Mouse (Mus musculus): ENCODE data around the gene Six1. TPM values are rescaled to one million over a fixed set of nuclear protein-coding genes. Genes with fewer than 3 reads are reported as not detected.
"Not testable (repeated sequence)": the region's sequence is repeated elsewhere in the genome, so short reads cannot be mapped to it uniquely, and the experiment has no call there.

Six1 gene
- 2.1 and 4.5 TPM in 2 replicates for polyA plus RNA-seq (2015; fragmentation: Nextera tagmentation; extraction: Ambion mirVana)

DNA sequence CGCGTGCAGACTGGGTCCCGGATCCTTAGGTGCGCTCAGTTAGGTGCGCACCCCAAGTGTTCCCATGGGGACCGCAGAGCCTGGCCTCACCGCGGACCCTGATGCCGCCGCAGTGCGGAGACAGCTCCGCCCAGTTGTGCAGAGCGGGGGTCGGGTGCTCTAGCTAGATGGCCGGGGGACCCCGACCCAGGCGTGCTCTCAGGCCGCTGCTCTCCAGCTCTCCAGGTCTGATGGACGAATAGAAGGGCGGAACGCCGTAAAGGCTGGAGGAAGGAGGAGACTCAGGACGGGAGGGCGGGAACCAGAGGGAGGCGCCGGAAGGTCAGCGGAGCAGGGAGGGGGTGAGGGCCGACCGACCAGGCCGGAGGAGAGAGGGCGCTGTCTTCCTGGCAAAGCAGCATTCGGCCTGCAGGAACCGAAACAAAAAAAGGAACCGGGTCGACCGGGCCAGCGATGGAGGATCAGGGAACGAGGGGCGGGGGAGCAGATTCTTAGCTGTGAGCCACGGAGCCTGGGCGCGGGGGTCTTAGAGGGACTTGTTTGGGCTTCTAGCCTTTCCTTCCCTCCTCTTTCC is at the start of gene Six1:
Six1 (minus strand) TSS at position 220 of the 574 bp plus-strand sequence.
- ATAC-seq (replicated peaks; ENCODE audit: extremely low read depth, insufficient read depth, low FRiP score), result peak; percentile 91
- peaks cover 14% of the 10 kb centered on the region for H3K4me1 ChIP-seq (ENCODE audit: control insufficient read depth, insufficient read depth, low read length)
- under 1% methylated on average over 42 of the region's 42 CpGs for WGBS

DNA sequence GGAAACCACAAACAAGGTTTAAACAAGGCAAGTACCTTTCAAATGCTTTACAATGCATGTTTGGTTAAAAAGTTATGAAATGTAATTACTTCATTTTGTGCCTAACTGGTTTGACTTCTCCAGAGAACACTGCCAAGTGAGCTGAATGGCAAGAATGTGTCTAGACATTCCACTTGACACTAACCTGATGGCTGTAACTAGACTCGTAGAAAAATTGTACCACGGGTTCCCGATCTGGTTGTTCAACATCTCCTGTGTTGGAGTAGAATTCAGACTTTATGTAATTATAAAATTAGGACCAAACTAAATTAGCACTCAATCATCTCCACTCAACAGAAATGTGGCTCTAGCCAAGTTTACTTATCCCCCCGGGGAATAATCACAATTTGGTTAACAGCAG is 44.9 kb upstream of the Six1 start:
- Histone ChIP-seq H3K4me1 (ENCODE audit: control insufficient read depth, insufficient read depth, low read length) (peaks cover 3% of the 10 kb centered on the region; the same call in 1 of the 2 replicates), H3K9ac (ENCODE audit: low read length) (no peak overlapping the region), H3K27ac (ENCODE audit: low read length) (no peak overlapping the region), H3K4me3 (ENCODE audit: low read length) (no peak overlapping the region), H3K9me3 (replicated peaks; ENCODE audit: control insufficient read depth, low read length) (no peaks in the 10 kb centered on the region), H3K27me3 (ENCODE audit: control insufficient read depth, insufficient read depth, low read length) (no peaks in the 10 kb centered on the region), H3K36me3 (ENCODE audit: control insufficient read depth, insufficient read depth) (peaks cover 7% of the 10 kb centered on the region), H3K4me2 (ENCODE audit: low read depth, low read length) (no peak overlapping the region)
- 46% methylated on average over 4 of the region's 4 CpGs for WGBS
- no peak for ATAC-seq (replicated peaks; ENCODE audit: extremely low read depth, insufficient read depth, low FRiP score)

More for the DNA sequence above, at the start of gene Six1:
- no peaks in the 10 kb centered on the region for H3K36me3 ChIP-seq (ENCODE audit: control insufficient read depth, insufficient read depth)
- peak within 1 kb of the TSS; percentile 14; the same call in 1 of the 2 replicates for H3K27ac ChIP-seq (ENCODE audit: low read length)
- peaks cover 59% of the 10 kb centered on the region for H3K27me3 ChIP-seq (ENCODE audit: control insufficient read depth, insufficient read depth, low read length)
- peak within 1 kb of the TSS; percentile 98 for H3K4me2 ChIP-seq (ENCODE audit: low read depth, low read length)
- H3K9me3 ChIP-seq (replicated peaks; ENCODE audit: control insufficient read depth, low read length), result no peaks in the 10 kb centered on the region
- H3K9ac ChIP-seq (ENCODE audit: low read length), result peak within 1 kb of the TSS; percentile 80
- H3K4me3 ChIP-seq (ENCODE audit: low read length), result peak within 1 kb of the TSS; percentile 82

DNA sequence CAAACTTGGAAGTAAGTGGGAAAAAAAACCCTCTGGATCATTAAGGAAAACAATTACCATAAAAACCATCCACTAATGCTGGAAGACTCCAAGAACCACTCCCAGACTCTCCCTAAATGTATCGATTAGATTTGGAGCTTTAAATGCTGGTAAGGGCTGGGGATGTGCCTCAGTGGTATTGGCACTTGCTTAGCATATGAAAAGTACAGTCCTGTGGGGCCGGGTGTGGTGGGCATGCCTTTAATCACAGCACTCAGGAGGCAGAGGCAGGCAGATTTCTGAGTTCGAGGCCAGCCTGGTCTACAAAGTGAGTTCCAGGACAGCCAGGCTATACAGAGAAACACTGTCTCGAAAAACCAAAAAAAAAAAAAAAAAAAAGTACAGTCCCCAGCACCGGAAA is 42.5 kb upstream of the Six1 start:
- not testable (repeated sequence) for H3K4me2 ChIP-seq (ENCODE audit: low read depth, low read length); H3K4me1 ChIP-seq (ENCODE audit: control insufficient read depth, insufficient read depth, low read length); H3K9ac ChIP-seq (ENCODE audit: low read length); H3K27ac ChIP-seq (ENCODE audit: low read length); H3K36me3 ChIP-seq (ENCODE audit: control insufficient read depth, insufficient read depth); H3K9me3 ChIP-seq (replicated peaks; ENCODE audit: control insufficient read depth, low read length); H3K4me3 ChIP-seq (ENCODE audit: low read length); ATAC-seq (replicated peaks; ENCODE audit: extremely low read depth, insufficient read depth, low FRiP score); H3K27me3 ChIP-seq (ENCODE audit: control insufficient read depth, insufficient read depth, low read length)
- WGBS, result 88% methylated on average over 5 of the region's 5 CpGs

DNA sequence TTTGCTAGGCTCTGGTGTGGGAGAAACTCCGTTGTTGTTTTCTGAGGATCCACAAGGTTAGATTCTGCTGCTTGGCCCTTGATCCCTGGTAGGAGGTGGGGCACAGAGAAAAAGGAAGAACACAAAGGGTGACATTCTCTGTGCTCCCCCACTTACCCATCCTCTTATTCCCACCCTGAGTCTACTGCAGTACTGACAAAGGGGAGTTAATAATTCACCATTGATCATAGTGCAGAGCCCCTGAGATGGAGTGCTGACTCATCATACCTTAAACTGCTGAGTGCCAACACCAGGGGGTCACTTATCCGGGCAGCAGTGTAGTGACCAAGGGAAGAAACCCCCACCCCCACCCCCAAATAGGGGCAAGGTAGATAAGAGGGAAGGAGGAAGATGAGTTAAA is 40.9 kb upstream of the Six1 start:
- H3K4me2 ChIP-seq (ENCODE audit: low read depth, low read length), result no peak overlapping the region
- peaks cover 3% of the 10 kb centered on the region; the same call in 1 of the 2 replicates for H3K4me1 ChIP-seq (ENCODE audit: control insufficient read depth, insufficient read depth, low read length)
- no peaks in the 10 kb centered on the region for H3K36me3 ChIP-seq (ENCODE audit: control insufficient read depth, insufficient read depth)
- H3K27ac ChIP-seq (ENCODE audit: low read length), result no peak overlapping the region
- H3K9ac ChIP-seq (ENCODE audit: low read length), result no peak overlapping the region
- H3K27me3 ChIP-seq (ENCODE audit: control insufficient read depth, insufficient read depth, low read length), result no peaks in the 10 kb centered on the region
- ATAC-seq (replicated peaks; ENCODE audit: extremely low read depth, insufficient read depth, low FRiP score), result no peak
- H3K4me3 ChIP-seq (ENCODE audit: low read length), result no peak overlapping the region
- no peaks in the 10 kb centered on the region for H3K9me3 ChIP-seq (replicated peaks; ENCODE audit: control insufficient read depth, low read length)
- 41% methylated on average over 2 of the region's 2 CpGs for WGBS

DNA sequence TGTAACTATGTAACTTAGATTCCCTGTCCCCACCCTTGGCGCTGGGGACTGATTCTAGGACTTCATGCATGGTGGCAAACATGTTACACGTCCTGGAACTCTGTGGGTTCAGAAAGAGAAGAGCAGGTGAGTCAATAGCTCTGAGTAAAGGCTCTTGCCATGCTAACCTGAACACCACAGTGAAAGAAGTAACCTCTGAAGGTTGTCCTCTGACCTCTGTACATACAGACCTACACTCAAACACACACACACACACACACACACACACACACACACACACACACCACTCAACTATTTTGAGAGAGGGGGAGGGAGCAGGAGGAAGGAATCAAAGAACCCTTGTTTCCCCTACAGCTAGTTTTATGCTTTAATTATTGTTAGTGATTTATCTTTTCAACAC is 40.5 kb upstream of the Six1 start:
- Histone ChIP-seq H3K9me3 (replicated peaks; ENCODE audit: control insufficient read depth, low read length) (no peaks in the 10 kb centered on the region), H3K4me1 (ENCODE audit: control insufficient read depth, insufficient read depth, low read length) (peaks cover 3% of the 10 kb centered on the region; the same call in 1 of the 2 replicates), H3K4me2 (ENCODE audit: low read depth, low read length) (no peak overlapping the region), H3K4me3 (ENCODE audit: low read length) (no peak overlapping the region), H3K9ac (ENCODE audit: low read length) (no peak overlapping the region), H3K27me3 (ENCODE audit: control insufficient read depth, insufficient read depth, low read length) (no peaks in the 10 kb centered on the region), H3K27ac (ENCODE audit: low read length) (no peak overlapping the region), H3K36me3 (ENCODE audit: control insufficient read depth, insufficient read depth) (no peaks in the 10 kb centered on the region)
- WGBS, result 82% methylated on average over 2 of the region's 2 CpGs
- ATAC-seq (replicated peaks; ENCODE audit: extremely low read depth, insufficient read depth, low FRiP score), result no peak

DNA sequence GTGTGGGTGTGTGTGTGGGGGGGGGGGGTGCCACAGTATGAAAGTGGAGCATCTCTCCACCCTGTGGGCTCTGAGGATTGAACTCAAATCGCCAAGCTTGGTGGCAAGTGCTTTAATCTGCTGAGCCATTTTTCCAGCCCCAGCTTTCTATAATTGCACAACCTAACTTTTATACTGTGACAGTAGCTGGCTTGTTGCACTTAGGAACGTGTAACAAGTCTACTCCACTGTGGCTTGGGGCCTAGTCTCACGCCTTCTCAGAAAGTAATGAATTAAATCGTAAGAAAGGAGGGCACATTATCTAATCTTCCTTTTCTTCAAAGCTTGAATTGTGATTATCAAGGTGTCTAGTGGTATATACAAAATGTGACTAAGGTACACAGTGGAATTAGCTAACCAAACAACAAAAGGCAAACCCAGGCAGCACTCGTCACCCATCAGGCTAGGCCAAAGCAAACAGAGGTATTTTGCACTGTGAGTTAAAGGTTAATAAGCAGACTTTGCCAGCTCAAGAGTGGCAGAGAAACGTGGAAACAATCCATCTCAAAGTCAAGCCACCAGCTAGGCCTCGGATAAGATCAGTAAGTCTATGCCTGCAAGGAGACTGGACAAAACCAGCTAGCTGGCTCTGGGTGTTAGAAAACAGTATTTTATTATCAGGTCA is 37.1 kb upstream of the Six1 start:
- no peaks in the 10 kb centered on the region for H3K9me3 ChIP-seq (replicated peaks; ENCODE audit: control insufficient read depth, low read length)
- no peaks in the 10 kb centered on the region for H3K36me3 ChIP-seq (ENCODE audit: control insufficient read depth, insufficient read depth)
- no peak overlapping the region for H3K27ac ChIP-seq (ENCODE audit: low read length)
- no peaks in the 10 kb centered on the region for H3K27me3 ChIP-seq (ENCODE audit: control insufficient read depth, insufficient read depth, low read length)
- H3K9ac ChIP-seq (ENCODE audit: low read length), result no peak overlapping the region
- no peaks in the 10 kb centered on the region; the same call in 1 of the 2 replicates for H3K4me1 ChIP-seq (ENCODE audit: control insufficient read depth, insufficient read depth, low read length)
- no peak overlapping the region for H3K4me3 ChIP-seq (ENCODE audit: low read length)
- no peak for ATAC-seq (replicated peaks; ENCODE audit: extremely low read depth, insufficient read depth, low FRiP score)
- 68% methylated on average over 7 of the region's 7 CpGs for WGBS
- no peak overlapping the region for H3K4me2 ChIP-seq (ENCODE audit: low read depth, low read length)

DNA sequence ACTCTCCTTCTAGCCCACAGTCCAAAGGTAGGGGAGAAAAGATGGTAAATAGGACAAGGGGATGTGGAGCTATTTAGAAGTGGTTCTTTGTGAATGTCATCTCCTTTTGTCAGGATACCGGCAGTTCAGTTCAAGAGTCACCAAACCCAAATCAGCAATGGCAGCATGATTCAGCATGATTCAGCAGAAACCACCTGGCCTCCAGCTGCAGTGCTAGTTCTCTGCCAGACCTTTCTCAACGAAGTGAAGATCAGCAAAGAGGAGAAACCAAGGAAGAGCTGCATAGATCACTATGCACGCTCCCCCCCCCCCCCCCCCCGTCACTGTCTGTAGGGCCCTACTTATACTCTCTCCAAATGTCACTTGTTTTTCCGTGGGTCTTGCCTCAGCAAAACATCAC is 35.2 kb upstream of the Six1 start:
- Histone ChIP-seq H3K27me3 (ENCODE audit: control insufficient read depth, insufficient read depth, low read length) (no peaks in the 10 kb centered on the region), H3K36me3 (ENCODE audit: control insufficient read depth, insufficient read depth) (no peaks in the 10 kb centered on the region), H3K27ac (ENCODE audit: low read length) (no peak overlapping the region), H3K4me1 (ENCODE audit: control insufficient read depth, insufficient read depth, low read length) (no peaks in the 10 kb centered on the region; the same call in 1 of the 2 replicates), H3K4me2 (ENCODE audit: low read depth, low read length) (no peak overlapping the region), H3K9ac (ENCODE audit: low read length) (no peak overlapping the region), H3K9me3 (replicated peaks; ENCODE audit: control insufficient read depth, low read length) (no peaks in the 10 kb centered on the region), H3K4me3 (ENCODE audit: low read length) (no peak overlapping the region)
- no peak for ATAC-seq (replicated peaks; ENCODE audit: extremely low read depth, insufficient read depth, low FRiP score)
- WGBS, result 63% methylated on average over 5 of the region's 5 CpGs

DNA sequence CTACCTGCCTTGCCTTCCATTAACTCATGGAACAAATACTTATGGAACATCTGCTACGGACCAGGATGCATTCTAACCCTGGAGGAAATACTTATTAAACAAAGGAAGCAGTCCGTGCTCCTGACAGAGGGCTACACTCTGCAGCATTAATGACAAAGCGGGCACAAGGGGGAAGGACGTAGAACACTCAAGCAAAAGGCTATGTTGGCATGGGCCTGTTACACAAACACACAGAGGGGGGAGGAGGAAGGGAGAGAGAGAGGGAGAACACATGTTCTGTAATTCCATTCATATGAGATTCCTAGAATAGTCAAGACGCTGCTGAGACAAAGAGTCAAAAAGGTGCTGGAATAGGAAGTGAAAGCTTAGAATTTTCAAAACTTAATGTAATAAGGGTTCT is 34.8 kb upstream of the Six1 start:
- H3K4me1 ChIP-seq (ENCODE audit: control insufficient read depth, insufficient read depth, low read length), result no peaks in the 10 kb centered on the region; the same call in 1 of the 2 replicates
- H3K27me3 ChIP-seq (ENCODE audit: control insufficient read depth, insufficient read depth, low read length), result no peaks in the 10 kb centered on the region
- H3K4me2 ChIP-seq (ENCODE audit: low read depth, low read length), result no peak overlapping the region
- no peaks in the 10 kb centered on the region for H3K9me3 ChIP-seq (replicated peaks; ENCODE audit: control insufficient read depth, low read length)
- no peak overlapping the region for H3K27ac ChIP-seq (ENCODE audit: low read length)
- 60% methylated on average over 5 of the region's 5 CpGs for WGBS
- ATAC-seq (replicated peaks; ENCODE audit: extremely low read depth, insufficient read depth, low FRiP score), result no peak
- H3K9ac ChIP-seq (ENCODE audit: low read length), result no peak overlapping the region
- no peak overlapping the region for H3K4me3 ChIP-seq (ENCODE audit: low read length)
- H3K36me3 ChIP-seq (ENCODE audit: control insufficient read depth, insufficient read depth), result no peaks in the 10 kb centered on the region

DNA sequence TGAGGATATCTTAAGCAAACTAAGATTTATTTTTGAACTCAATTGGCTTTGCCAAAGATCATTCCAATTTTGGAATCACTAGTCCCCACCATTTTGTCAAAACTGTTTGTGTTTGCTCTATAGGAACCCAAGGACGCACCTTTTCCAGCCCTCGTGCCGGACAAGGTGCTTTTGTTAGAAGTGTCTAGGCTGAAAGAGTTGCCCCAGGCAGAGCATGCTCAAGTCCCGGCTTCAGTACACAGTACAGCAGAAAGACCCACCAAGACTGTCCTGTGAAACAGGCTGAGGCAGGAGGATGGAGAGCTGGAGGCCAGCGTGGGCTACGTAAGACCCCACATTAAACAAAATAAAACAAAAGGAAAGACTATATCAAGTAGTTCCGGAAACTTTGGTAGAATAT is 33.4 kb upstream of the Six1 start:
- Histone ChIP-seq H3K36me3 (ENCODE audit: control insufficient read depth, insufficient read depth) (no peaks in the 10 kb centered on the region), H3K9me3 (replicated peaks; ENCODE audit: control insufficient read depth, low read length) (no peaks in the 10 kb centered on the region), H3K9ac (ENCODE audit: low read length) (no peak overlapping the region), H3K27me3 (ENCODE audit: control insufficient read depth, insufficient read depth, low read length) (no peaks in the 10 kb centered on the region), H3K4me3 (ENCODE audit: low read length) (no peak overlapping the region), H3K4me2 (ENCODE audit: low read depth, low read length) (no peak overlapping the region), H3K27ac (ENCODE audit: low read length) (no peak overlapping the region), H3K4me1 (ENCODE audit: control insufficient read depth, insufficient read depth, low read length) (no peaks in the 10 kb centered on the region)
- no peak for ATAC-seq (replicated peaks; ENCODE audit: extremely low read depth, insufficient read depth, low FRiP score)
- 88% methylated on average over 7 of the region's 7 CpGs for WGBS

Measured in heart, embryonic 16.5 days (tissue).